Mouse (Mus musculus): Measurements from ENCODE around the gene Orai2.
"Not testable (repeated sequence)": the region's sequence is repeated elsewhere in the genome, so short reads cannot be mapped to it uniquely, and the experiment has no call there.

The Orai2 gene

DNA sequence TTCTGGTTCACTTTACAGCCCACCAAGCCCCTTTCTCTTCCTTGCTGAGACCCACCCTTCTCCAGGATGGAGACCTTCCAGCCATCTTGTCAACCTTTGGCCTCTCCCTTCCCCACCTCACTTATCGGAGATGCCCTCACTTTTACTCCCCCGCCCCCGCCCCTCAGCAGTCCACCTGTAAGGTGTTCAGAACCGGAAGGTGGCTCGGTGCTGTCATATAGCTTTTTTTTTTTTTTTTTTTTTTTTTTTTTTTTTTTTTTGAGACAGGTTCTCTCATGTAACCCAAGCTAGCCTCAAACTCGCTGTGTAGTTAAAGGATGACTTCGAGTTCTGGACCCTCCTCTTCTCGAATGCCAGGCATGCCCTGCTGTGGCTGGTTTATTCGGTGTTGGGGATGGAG, 2.4 kb upstream of the Orai2 start:
- no peak for DNase-seq

DNA sequence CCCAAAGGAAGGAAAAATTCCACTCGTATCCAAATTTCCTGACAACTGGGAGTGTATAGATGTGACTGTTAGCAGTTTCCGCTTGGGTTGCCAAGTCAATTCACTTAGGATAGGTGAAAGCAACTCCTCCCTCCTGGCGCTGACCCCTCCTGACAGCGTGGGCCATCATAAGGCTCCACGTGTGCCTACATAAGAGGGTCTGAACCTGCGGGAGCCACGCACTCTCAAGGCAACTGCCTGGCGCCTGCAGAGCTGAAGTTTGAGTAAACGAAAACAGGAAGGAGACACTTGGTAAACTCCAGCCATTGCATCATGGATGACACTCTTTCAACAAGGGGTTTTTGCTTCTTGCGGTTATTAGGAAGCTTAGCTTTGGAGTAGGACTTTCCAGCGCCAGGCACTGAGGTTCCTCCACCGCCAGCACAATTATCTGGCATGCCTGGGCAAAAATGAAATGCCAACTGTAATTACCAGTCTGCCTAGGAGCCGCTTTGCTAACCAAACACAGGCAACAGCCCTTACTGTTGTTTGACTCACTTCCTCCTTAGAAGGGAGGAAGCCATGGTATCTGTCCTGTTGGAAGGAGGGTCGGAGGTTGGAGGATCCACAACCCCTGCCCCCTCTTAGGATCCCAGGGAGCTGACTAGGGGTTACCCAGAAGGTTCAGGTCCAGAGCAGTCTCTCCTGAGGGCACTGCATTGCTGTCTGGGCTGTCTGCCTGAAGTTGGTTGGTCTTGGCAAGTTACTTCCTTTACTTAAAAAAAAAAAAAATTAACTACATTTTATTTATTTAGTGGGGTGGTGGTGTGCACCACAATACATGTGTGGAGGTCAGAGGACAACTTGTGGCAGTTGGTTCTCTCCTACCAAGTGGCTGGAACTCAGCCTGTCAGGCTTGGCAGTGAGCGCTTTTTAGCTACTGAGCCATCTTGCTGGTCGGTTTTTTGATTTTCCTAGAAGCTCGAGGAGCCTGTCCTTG, 1.1 kb upstream of the Orai2 start:
- no peak for DNase-seq

DNA sequence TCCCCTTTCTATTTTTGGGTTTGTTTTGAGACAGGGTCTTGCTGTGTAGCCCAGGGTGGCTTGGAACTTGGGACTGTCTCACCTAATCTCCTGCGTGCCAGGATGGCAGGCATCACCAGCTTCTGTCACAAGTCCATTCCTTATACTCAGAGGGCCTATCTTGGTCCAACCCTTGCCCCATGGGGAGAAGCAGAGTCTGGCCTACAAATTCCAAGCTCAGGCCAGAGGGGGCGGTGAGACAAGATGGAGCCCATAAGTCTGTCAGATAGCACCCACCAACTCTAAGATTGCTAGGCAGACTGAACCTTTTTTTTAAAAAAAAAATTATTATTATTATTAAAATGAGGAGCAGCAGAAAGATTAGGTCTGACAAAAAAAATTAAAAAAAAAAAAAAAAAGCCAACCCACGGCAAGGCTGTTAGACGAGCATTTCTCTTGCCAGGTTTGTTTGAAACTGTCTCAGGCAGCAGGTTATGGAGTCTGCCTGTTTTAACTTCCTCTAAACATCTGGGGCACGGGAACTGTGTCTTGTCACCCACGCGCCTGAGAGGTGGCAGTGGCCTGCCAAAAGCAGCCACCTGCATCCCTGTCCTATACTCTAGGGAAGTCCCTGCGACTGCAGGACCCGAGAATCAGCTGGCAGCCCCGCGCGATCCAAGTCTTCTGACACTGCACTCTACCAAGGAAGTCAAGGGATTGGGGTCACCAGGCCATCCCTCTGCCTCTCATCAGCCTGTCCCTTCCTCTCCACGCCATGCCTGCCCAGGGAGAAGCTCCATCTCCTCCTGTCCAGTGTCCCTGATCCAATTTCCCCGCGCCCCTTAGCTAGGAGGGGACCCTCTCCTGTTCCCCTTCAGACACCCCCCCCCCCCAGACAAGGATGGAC, 644 bp downstream of the Orai2 start:
- peak; percentile 38 to 51 for DNase-seq

DNA sequence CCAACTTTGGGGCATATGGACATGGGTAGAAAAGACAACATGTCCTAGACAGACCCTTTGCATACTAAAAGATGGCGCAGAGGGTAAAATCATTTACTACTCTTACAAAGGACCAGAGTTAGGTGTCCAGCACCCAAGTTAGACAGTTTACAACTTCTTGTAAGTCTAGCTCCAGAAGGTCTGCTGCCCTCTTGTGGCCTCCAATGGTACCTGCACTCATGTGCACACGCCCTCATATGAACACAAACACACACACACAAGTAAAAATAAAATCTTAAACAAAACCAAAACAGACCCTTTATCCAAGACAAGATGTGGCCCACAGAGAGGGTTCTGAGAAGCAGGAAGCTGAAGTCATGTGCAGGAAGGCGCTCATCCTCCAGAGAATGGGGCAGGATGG, 2.4 kb downstream of the Orai2 start:
- DNase-seq: no peak

DNA sequence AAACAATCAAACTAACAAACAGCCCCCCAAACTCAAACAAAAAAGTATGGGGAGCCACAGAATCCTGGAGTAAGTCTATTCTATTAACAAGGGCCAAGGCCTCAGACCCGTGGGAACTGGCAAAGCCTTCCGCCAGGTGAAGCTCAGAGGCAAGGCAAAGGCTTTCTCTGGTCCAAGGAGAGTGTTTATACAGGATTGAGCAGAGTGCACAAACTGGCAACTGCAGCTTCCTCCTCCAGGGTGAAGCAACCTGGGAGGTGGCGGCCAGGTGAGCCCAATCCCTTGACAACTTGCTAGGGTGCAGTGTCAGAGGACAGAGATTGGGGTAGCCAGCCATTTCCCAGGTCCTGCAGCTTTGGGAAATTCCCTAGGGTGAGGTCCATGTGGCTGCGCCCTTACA, 3.2 kb downstream of the Orai2 start:
- no peak for DNase-seq

DNA sequence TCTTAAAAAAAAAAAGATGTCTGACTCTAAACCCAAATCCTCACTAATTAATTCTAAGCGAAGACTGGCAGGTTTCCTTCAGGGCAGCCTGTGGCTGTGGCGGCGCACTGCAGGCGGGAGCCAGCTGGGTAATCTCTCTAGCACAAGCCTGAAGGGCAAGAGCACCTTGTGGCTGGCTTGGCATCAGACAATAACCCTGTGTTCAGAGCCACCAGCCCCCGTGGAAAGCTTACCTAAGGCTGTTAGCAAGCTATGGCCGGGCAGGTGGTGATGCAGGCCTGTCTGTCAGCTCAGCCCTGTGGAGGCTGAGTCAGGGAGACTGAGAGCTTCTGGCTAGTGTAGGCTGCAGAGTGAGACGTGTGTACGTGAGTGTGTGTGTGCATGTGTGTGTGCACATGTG, 5.3 kb downstream of the Orai2 start:
- peak in 1 of 2 experiments; percentile 33 for DNase-seq

DNA sequence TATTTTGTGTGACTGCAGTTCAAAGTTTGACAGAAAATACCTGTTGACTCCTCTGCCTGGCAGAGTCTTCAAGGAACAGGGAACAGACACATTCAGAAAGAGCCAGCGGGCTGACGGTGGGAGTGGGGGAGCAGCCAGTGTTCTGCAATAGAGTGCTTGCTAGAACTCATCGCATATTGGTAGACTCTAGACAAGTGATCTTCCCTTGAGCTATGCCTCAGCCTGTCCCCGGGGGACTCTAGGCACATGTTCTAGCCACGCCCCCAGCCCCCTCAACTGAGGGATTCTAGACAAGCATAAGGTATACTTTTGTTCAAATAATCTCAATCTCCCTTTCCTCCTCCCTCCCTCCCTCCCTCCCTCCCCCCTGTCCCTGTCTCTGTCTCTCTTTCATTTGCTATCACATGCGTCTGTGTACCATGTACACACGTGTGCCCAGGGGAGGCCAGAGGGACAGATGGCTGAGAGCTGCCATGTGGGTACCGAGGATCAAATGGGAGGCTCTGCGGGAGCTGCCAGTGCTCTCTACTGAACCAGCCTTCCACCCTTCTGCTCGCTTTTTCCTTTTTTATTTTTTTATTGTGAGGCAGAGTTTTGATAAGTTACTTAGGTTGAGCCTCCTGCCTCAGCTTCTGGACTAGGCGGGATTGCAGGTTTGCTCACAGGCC, 6.6 kb downstream of the Orai2 start:
- DNase-seq: peak; percentile 50 to 65

DNA sequence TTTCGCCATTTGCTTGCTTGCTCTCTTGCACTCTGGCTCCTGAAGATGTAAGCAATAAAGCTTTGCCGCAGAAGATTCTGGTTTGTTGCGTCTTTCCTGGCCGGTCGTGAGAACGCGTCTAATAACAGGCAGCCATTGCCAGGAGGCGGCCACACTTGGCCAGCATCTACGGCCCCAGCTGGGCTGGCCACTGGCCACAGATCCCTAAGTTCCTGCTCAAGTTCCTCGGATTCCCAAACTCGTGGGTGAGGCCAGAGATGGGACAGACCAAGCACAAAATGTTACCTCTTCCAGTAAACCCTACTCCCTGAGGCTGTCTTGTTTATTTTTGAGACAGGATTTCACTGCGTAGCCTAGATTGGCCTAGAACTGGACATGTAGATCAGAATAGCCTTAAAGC, 10.4 kb downstream of the Orai2 start:
- not testable (repeated sequence) for DNase-seq

DNA sequence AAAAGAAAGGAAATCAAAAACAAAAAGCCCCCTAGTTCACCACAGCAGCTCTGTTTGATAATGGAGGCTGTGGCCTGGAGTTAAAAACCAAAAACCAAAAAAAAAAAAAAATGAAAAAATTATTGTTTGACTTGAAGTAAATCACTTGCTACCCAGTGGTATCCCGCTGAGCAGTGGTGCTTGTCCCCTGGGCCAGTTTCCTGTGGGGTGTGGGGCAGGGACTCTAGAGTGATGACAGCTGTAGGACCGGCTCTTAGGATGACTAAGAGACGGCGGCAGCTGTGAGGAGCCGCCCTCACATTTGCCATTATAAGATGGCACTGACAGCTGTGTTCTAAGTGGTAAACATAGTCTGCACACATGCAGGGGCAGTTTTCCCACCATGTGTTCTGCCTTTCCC, 15.1 kb downstream of the Orai2 start:
- DNase-seq: no peak

DNA sequence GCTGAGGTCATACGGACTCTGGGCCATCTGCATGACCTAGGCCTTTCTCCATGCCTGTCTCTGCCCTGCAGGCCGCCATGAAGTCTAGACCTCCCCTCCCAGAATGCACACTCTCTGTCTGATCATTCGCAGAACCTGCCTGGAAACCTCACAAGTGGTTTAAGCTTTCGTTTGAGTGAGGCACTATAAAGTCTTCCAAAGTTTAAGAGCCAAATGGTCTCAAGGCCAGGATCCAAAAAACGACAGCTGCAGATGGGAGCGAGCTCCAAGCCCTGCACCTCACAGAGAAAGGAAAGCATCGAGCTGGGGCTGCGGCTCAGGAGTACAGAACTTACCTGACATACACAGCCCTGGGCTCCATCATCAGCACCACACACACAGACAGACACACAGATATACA, 18.1 kb downstream of the Orai2 start:
- DNase-seq: no peak

DNA sequence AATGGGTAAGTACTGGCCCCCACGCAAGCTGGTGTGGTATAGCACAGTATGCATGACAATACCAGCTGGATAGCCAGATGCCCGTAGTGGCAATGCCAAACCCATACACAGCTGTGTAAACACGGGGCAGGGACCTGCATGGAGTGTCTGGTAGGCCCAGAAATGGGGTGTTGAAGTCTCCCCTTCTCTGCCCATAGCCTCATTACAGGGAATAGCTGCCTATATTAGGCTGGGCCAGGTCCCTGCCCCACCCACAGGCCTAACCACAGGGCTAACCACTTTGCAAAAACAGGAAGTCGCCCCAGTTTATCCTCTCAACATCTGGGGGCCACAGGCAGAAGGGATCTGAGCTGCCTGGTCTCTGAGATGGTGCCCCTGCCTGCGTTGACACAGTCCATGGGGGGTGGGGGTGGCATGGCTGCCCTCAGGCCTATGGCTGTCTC, 21.4 kb downstream of the Orai2 start:
- not testable (repeated sequence) for DNase-seq

DNA sequence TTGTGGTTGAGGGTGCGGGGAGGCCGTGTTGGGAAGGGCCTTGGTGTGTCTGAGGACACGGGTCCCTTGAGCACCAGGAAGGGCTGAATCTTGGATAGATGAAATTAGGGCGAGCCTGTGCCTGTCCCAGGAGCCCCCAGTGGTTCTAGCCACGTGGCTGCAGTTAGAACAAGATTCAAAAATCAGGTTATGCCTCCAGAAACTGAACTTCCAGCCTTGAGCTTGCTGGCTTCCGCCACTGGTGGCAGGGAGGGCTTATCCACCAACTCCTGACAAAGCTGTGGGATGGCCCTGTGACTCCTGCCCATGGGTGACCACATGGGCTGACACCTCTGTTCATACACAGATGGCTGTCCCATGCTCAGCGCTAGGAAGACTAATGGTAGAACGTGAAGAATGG, 22.8 kb downstream of the Orai2 start:
- no peak for DNase-seq

DNA sequence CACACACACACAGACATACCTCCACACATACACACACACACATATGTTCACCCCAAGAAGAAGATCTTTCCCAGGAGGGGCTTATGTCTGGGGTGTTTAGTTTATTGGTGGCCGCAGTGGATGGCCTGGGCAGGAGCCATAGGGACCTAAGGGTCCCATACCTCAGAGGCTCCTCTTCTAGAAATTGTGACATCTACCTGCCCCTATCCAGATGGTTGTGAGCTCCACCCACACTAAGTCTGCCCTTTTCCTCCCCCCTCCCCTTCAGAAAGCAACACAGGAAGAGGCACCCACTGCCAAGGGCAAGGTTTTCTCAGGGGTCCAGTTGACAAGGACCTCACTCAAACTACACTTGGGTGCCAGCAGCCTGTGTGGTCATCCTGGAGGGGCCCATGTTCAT, 23.6 kb downstream of the Orai2 start:
- DNase-seq: no peak

DNA sequence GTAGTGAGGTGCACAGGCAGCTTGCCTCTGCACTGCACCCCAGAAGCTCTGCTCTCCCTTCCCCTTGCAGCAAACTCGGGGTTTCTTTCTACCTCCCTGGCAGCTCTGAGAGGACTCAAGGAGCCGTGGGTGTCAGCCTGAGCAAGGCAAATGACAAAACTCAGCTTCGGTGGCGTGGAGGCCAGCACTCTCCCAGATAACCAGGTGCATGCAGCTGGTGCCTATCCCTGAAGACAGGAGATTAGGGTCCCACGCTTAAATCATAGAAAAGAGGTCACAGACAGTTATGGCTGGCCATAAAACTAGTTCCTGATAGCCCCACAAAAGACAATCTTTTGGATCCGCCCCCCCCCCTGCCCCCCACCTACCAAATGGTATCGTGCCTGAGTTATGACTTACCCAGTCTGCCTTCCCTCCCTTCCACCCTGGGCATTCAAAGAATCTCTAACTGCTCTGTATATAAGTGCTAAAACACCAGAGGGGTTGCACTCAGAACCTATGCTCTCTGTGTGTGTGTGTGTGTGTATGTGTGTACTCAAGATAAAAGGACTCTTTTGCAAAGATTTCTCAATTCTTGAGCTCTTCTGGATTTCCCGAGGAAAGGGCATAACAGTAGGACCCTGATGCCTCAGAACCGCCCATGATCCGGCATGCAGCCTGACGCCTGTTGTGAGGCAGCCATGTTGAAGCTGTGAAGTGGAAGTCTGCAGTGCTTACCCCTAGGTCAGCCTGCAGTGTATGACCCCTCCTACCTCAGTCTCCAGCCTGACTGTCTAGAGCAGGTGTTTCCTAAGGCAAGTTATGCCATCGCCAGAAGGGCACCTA, 25.7 kb downstream of the Orai2 start:
- DNase-seq: no peak

DNA sequence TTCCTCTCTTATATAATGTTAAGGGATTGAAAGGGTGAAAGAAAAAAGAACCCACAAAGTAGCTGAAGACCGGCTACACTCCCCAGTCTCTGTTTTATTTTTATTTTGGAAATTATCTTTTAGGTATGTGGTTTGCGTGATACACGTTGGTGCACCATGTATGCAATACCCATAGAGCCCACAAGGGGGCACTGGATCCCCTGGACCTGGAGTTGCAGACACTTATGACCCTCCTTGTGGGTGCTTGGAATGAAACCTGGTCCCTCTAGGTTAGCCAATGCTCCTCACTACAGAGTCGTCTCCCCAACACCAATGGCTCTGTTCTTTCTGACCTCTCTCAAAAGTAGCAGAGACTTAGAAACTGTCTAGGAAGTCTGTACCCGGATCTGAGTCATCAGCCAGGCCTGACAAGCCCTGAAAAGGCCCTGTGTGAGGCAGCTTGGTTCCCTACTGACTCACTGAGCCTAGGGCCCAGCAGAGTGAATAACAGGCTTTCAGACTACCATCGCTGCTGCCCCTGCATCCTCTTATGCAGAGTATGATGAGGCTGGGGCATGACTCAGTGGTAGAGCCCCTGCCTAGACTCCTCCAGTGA, 27.3 kb downstream of the Orai2 start:
- no peak for DNase-seq

DNA sequence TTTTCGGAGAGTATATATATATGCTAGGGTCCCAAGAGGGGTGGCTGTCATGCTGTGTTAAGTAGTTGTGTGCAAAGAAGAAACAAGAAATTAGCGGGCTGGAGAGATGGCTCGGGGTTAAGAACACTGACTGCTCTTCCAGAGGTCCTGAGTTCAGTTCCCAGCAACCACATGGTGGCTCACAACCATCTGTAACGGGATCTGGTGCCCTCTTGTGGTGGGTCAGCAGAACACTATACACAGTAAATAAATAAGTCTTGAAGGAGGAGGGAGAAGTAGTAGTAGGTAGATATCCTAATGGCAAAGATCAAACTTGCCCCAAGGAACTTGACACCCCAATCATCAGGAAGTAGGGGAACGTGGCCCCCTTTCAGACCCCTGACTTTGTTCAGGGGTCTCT, 27.8 kb downstream of the Orai2 start:
- no peak for DNase-seq

DNA sequence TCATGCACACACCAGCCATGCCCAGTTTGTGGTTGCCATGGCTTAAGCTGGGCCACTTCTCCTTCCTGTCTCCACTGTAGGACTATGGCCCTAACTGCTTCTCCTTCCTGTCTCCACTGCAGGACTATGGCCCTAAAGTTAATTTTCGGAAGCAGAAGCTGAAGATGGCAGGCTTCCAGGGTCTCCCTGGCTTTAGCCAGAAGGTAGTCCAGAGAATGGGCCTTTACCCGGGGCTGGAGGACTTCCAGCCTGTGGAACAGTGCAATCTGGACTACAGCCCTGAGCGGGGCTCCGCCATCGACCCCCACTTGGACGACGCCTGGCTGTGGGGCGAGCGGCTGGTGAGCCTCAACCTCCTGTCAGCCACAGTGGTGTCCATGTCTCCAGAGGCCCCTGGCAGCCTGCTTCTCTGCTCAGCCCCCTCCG, 30.4 kb downstream of the Orai2 start:
- DNase-seq: peak; percentile 36 to 39

DNA sequence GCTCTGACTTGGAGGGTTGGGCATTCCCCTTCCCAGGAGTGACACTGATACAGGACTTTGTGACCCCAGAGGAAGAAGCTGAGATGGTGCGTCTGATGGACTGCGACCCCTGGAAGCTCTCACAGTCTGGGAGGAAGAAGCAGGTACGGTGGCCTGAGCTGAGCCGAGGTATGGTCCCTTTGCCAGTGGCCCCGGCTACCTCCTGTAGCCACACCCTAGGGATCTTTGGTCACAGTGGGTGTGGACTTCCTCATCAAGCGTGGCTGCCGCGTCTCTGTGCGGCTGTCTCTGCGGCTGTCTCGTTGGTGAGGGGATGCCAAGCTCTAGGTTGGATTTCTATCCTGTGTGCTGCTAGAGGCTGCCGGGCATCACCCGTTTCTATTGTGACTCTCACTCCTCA, 31.1 kb downstream of the Orai2 start:
- no peak for DNase-seq

DNA sequence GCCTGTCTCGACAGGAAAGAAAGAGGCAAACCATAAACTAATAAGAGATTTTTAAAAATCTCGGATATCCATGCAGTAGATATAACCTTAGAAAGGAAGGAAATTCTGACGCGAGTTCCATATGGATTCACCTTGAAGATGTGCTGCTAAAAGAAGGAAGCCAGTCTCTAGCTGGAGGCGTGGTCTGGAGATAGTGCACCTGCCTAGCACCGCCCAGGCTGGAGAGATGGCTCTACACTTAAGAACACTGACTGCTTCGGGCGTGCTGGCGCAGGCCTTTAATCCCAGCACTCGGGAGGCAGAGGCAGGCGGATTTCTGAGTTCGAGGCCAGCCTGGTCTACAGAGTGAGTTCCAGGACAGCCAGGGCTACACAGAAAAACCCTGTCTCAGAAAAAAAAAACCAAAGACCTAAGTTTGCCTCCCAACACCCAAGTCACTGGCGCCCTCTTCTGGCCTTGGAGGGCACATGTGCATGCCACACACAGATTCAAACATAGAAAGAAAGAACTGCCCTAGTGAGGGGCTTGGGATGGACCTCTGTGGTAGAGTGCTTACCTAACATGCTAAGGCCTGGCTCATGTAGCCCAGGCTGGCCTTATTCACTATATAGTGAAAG, 32.7 kb downstream of the Orai2 start:
- peak; percentile 44 to 47 for DNase-seq

DNA sequence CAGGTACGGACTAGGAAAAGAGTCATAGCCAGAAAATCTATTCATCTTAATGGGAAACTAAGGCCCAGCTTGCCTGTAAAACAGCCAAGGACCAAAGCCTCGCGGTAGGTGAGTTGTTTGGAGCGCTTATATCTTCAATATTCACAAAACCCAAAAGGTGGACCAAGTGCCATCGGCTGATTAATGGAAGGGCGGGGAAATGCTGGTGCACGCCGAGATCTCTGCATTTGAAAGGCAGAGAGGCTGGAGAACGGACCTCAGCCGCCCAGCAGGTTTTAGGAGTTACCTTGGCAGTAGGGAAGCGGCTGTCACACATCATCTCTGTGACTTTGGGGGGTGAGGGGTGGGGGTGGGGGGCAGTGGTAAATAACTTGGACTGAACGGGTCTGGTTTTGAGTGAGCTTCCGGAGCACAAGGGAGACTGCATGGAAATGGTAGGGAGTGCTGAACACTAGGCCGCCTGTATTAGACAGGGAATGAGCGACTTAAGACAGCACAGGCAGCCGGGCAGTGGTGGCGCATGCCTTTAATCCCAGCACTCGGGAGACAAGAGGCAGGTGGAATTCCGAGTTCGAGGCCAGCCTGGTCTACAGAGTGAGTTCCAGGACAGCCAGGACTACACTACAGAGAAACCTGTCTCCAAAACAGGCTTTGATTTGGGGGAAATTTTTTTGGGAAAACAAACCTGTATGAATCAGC, 34.1 kb downstream of the Orai2 start:
- DNase-seq: no peak
